Mouse (Mus musculus) testis, adult 2 months (tissue): Measurements from ENCODE around the gene E2f3. TPM values are rescaled to one million over a fixed set of nuclear protein-coding genes. Genes with fewer than 3 reads are reported as not detected.
A peak's percentile ranks its signal among the peaks of the same experiment; 100 is the strongest.

Experiments
- H3K27ac ChIP-seq: fragments of 200-500 bp; 2 replicates; pipeline ENCODE4 v1.5.1; 2012; ENCODE audit warnings: low read depth, low read length; ENCODE audit not compliant: control insufficient read depth, insufficient read depth
- H3K27me3 ChIP-seq: fragments of 200-500 bp; 2 replicates; pipeline ENCODE4 v1.6.1; 2012; ENCODE audit warnings: mild to moderate bottlenecking, low read length, moderate library complexity; ENCODE audit not compliant: control insufficient read depth, insufficient read depth
- H3K36me3 ChIP-seq: fragments of 200-500 bp; 2 replicates; pipeline ENCODE4 v1.6.1; 2012; ENCODE audit warnings: mild to moderate bottlenecking, low read length; ENCODE audit not compliant: control insufficient read depth, insufficient read depth
- H3K4me1 ChIP-seq: fragments of 200-500 bp; 2 replicates; pipeline ENCODE4 v1.6.1; 2012; ENCODE audit warnings: low read length; ENCODE audit not compliant: control insufficient read depth, insufficient read depth
- H3K4me3 ChIP-seq: fragments of 200-500 bp; 2 replicates; pipeline ENCODE4 v1.5.1; 2012; ENCODE audit warnings: low read depth, mild to moderate bottlenecking, low read length, moderate library complexity, mixed read lengths; ENCODE audit not compliant: control insufficient read depth
- CTCF ChIP-seq: fragments of 200-500 bp; IDR thresholded peaks from 2 replicates; pipeline ENCODE4 v1.5.1; 2012; ENCODE audit warnings: low read depth, mild to moderate bottlenecking, inconsistent platforms, low read length, moderate library complexity; ENCODE audit not compliant: control insufficient read depth, insufficient read depth, insufficient replicate concordance
- POLR2A ChIP-seq: fragments of 200-500 bp; IDR thresholded peaks from 2 replicates; pipeline ENCODE4 v1.6.1; 2012; ENCODE audit warnings: low read depth, mild to moderate bottlenecking, inconsistent platforms, low read length, moderate library complexity; ENCODE audit not compliant: control insufficient read depth
- polyA plus RNA-seq: library from polyadenylated mRNA; depleted of rRNA; stranded (reverse); fragments of >200 nt; gene quantifications from 2 replicates; pipeline ENCODE4 v1.2.3, GENCODE M21; 2012

Gene E2f3
- polyA plus RNA-seq, 1 experiment: 1.1 TPM

DNA sequence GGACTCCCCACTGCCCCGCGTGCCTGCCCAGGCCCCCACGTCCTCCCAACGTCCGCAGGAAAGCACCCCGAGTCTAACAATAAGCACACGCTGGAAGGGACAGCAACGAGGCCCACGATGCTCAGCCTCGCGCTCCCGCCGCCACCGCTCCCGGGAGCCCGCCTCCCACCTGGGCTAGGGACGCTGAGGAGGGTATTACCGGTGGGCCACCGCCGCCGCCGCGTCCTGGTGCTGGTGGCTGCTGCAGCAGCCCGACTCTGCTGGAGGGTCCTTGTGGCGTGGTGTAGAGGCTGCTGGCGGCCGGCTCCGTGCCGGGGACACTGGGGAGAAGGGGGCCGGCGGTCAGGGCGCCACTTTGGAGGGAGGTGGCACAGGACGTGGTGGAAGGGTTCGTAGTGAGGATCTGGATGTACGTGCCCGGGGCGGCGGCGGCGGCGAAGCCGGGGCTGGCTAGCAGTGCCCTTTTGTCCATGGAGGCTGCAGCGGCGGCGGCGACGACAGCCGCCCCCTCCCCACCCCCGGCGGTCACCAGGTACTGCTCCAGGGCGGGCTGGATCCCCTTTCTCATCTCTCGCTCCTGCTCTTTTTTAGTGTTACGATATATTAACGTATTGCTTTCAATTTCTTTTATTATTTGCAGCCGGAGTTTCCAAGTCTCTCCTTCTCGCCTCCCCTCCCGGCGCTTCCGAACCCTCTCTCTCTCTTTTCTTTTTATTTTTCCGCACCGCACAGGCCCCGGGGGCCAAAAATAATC, 585 bp downstream of the E2f3 start:
- peak overlapping the region; percentile 82 for H3K4me3 ChIP-seq
- no peaks in the 10 kb centered on the region; the same call in 1 of the 2 replicates for H3K4me1 ChIP-seq
- no peak for TF ChIP-seq POLR2A
- TF ChIP-seq CTCF: no peak
- H3K27me3 ChIP-seq: peaks cover 4% of the 10 kb centered on the region
- H3K36me3 ChIP-seq: no peaks in the 10 kb centered on the region
- peak overlapping the region; percentile 87 for H3K27ac ChIP-seq

DNA sequence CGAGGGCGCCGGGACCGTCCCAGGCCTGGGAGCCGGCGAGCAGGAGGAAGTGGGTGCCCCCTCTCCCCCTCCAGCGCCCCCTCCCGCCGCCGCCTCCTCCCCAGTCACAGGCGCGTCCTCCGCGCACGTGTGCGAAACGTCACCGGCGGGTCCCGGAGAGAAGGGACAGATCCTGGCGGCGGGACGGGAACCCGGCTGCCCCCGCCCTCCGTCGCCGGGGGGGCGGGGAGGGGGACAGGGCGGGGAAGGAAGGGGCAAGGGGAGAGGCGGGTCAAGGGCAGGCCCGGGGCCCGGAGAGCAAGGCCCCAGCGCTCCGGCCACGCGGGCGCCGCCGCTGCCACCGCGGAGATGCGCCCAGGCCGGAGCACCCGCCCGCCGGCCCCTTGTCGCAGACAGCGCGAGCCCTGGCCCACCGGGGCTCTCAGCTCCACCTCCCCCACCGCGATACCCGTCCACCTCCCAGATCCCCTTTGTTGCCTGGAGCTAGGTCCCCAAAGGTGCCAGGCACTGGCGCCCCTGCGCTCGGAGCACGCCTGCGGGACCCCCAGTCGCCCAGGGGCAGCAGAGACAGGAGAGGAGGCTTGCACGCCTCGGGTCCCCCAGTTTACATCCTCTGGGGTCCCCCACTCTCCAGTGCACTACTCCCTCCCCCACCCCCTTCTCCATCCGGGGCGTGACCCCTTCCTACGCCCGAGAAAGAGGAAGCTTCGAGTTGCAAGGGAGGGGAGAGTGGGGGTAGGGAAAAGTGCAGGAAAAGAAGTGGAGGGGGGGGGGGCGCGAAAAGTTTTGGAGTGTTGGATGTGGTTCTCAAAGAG, 1.4 kb downstream of the E2f3 start:
- Histone ChIP-seq H3K27me3 (peaks cover 4% of the 10 kb centered on the region), H3K36me3 (no peaks in the 10 kb centered on the region), H3K4me3 (peak overlapping the region; percentile 82), H3K4me1 (no peaks in the 10 kb centered on the region; the same call in 1 of the 2 replicates), H3K27ac (peak overlapping the region; percentile 77)
- TF ChIP-seq CTCF (no peak), POLR2A (no peak)

DNA sequence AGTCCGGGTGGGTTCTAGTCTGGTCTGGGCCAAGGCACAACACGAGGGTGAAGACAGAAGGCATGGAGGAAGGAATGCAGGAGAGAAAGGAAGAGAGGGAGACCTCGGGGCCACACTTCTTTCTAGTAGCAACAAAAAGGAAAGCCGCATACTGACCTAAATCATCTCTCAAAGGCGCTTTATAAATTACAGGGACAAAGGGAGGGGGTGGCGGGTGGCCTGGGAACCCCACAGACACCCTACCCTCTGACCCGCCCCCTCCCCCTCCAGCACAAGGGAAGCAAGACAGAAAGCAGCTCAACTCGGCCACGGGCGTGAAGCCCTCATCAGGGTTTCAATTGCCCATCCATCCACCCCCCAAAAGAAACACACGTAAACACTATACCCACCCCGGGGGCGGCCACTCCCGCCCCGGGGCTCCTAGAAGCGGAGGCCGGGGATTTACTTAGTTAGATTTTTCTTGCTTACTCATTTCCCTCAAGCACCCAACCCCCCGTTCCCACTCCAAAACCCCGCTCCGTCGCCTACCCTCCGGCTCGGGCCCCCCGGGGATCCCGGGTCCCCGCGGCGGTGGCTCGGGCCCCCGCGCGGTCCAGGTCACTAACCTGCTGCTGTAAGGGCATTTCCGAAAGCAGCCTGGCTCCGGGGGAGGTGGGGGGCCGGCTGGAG, 2.2 kb downstream of the E2f3 start:
- Histone ChIP-seq H3K36me3 (no peaks in the 10 kb centered on the region), H3K4me3 (peak overlapping the region; percentile 70), H3K27ac (peak overlapping the region; percentile 15; the same call in 1 of the 2 replicates), H3K27me3 (peaks cover 4% of the 10 kb centered on the region), H3K4me1 (no peaks in the 10 kb centered on the region; the same call in 1 of the 2 replicates)
- TF ChIP-seq CTCF (no peak), POLR2A (no peak)

DNA sequence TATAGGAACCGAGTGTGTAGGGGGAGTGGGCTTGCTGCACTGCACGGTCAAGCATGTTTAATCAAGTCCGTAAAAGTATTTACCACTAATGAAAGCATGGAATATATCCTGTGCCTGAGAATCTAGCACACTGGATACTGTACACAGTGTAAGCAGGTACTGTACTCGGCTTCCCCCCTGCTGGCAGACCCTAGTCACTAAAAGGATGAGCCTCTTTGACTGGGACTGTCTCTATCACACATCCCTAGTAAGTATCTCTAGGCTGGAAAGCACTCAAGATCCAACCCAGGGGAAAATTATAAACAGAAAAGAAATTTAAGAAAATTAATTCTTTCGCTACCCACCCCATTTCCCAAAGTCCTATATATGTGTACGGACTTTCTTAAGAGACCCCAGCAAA, 2.8 kb downstream of the E2f3 start:
- H3K4me3 ChIP-seq: no peak overlapping the region

DNA sequence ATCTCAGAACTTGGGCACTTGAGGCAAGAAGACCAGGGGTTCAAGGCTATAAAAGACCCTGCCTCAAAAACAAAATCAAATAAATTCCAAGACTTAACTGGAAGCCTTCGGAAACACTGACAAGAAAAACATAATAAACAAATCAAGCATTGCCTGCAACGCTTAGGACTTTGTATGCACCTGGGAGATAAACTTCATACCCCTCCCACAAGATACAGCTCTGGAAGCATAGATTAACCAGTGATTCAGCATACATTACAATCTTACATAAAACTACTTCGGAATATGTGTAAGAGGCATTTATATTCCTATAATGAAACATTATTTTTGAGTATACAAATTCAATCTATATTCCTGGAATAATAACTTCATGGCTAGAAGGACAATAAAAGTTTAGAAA, 3.5 kb downstream of the E2f3 start:
- no peak overlapping the region for H3K4me3 ChIP-seq
- no peaks in the 10 kb centered on the region; the same call in 1 of the 2 replicates for H3K4me1 ChIP-seq
- no peak for TF ChIP-seq CTCF
- no peak for TF ChIP-seq POLR2A
- H3K27me3 ChIP-seq: peaks cover 4% of the 10 kb centered on the region
- no peak overlapping the region for H3K27ac ChIP-seq
- H3K36me3 ChIP-seq: no peaks in the 10 kb centered on the region

More for the DNA sequence above, 2.8 kb downstream of the E2f3 start:
- TF ChIP-seq CTCF: no peak
- TF ChIP-seq POLR2A: no peak
- Histone ChIP-seq H3K36me3 (no peaks in the 10 kb centered on the region), H3K4me1 (no peaks in the 10 kb centered on the region; the same call in 1 of the 2 replicates), H3K27ac (no peak overlapping the region), H3K27me3 (peaks cover 4% of the 10 kb centered on the region)

DNA sequence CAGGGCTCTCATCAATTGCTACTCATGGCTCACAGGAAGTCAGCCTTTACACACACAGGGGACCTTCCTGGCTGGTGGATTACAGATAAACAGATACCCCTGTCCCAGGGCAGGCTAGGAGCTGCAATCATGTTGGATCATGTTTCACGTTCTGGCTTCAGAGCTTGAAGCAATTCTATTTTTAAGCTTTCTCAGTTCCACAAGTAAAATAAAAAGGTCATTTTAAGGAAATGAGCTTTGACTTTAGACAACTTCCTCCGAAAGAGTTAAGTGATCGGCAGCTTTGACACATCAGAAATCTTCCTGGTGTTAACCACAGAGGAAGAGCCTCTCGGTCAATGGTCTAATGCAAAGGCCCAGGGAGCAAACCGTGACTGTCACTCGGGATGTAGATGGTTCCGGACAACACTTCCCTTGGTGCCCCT, 6.7 kb downstream of the E2f3 start:
- no peaks in the 10 kb centered on the region for H3K36me3 ChIP-seq
- no peak for TF ChIP-seq CTCF
- TF ChIP-seq POLR2A: no peak
- H3K4me3 ChIP-seq: no peak overlapping the region
- H3K27me3 ChIP-seq: peaks cover 2% of the 10 kb centered on the region
- H3K27ac ChIP-seq: no peak overlapping the region
- no peaks in the 10 kb centered on the region; the same call in 1 of the 2 replicates for H3K4me1 ChIP-seq
